Mouse (Mus musculus) CH12.LX (cell line): Measurements from ENCODE around the gene B4galt3.

Experiments used
- CHD1 ChIP-seq: IDR thresholded peaks from 2 replicates; pipeline ENCODE4 v1.6.1; 2012; ENCODE audit warnings: low read depth, low read length, improper control_type of control experiment, inconsistent platforms
- MAZ ChIP-seq: IDR thresholded peaks from 2 replicates; pipeline ENCODE4 v1.6.1; 2012; ENCODE audit warnings: low read depth, mild to moderate bottlenecking, inconsistent platforms, low read length, improper control_type of control experiment, moderate library complexity
- MEF2A ChIP-seq: IDR thresholded peaks from 2 replicates; pipeline ENCODE4 v1.6.1; 2014; ENCODE audit warnings: low read depth, mild to moderate bottlenecking, inconsistent platforms, low read length, improper control_type of control experiment, borderline replicate concordance
- POLR2A ChIP-seq: IDR thresholded peaks from 2 replicates; pipeline ENCODE4 v1.6.1; 2011; ENCODE audit warnings: low read depth, mild to moderate bottlenecking, improper control_type of control experiment, low read length
- ZKSCAN1 ChIP-seq: IDR thresholded peaks from 2 replicates; pipeline ENCODE4 v1.6.1; 2012; ENCODE audit warnings: low read depth, inconsistent platforms, low read length, improper control_type of control experiment, borderline replicate concordance
- ZNF384 ChIP-seq: IDR thresholded peaks from 2 replicates; pipeline ENCODE4 v1.6.1; 2012; ENCODE audit warnings: low read depth, low read length, improper control_type of control experiment, inconsistent platforms

GRCm38 (mm10) chr1:171224857-171225256 lies 45.3 kb upstream of the B4galt3 start, which contains the start of gene Apoa2:
- no peak for TF ChIP-seq MEF2A
- no peak for TF ChIP-seq ZNF384
- TF ChIP-seq POLR2A, result no peak
- TF ChIP-seq ZKSCAN1, result no peak
- TF ChIP-seq MAZ, result no peak
- no peak for TF ChIP-seq CHD1
